Mouse (Mus musculus) bone marrow macrophage, adult 2 months (primary cell): ENCODE measurements around the gene Tspoap1.

Source experiments
- CTCF ChIP-seq: IDR thresholded peaks from 2 replicates; pipeline ENCODE4 v1.5.1; 2012; ENCODE audit warnings: low read depth, mild to moderate bottlenecking, low read length, moderate library complexity
- POLR2A ChIP-seq: IDR thresholded peaks from 2 replicates; pipeline ENCODE4 v1.6.1; 2012; ENCODE audit warnings: mild to moderate bottlenecking, low read depth, low read length, borderline replicate concordance

- no peak for TF ChIP-seq CTCF
- no peak for TF ChIP-seq POLR2A
Observed at GRCm38 (mm10) chr11:87750043-87750421, 10.3 kb upstream of the Tspoap1 start.
